ENCODE assay signal across 35 mouse cellular contexts in genomic region chr7:106652344-106652652, GRCm38 (mm10). TPM values are rescaled to one million over a fixed set of nuclear protein-coding genes. Genes with fewer than 3 reads are reported as not detected.
DNase-seq lines count a peak whose midpoint lies in the region; ATAC-seq and TF ChIP-seq lines count a peak whose summit lies in the region.
"Had no signal": no experiment of that assay in that cellular context is flagged by ENCODE, and none has a peak within 500 bp of the region (broad histone marks: within the 10 kb centered on the region; RNA-seq: fewer than 3 reads in every experiment).

No protein-coding gene starts in this region.

- TF ChIP-seq EP300 in liver, postnatal 0 days (IDR thresholded peaks at IDR 0.05; ENCODE audit: low read depth): no peak

- H3K4me3 ChIP-seq in spleen, adult 2 months (ENCODE audit: extremely low read depth, insufficient read depth, insufficient read length): no peak overlapping the region
- no peak overlapping the region for H3K4me3 ChIP-seq in liver, embryonic 12.5 days
- H3K4me3 ChIP-seq in liver, postnatal 0 days (ENCODE audit: low read depth, low read length): no peak overlapping the region
- H3K4me3 ChIP-seq in forebrain, embryonic 15.5 days: no peak overlapping the region
- H3K4me3 ChIP-seq: embryonic facial prominence, embryonic 12.5 days; gastrocnemius, adult 2 months; heart, embryonic 12.5 days; hindbrain, embryonic 13.5 days; limb, embryonic 10.5 days; limb, embryonic 15.5 days; lung, embryonic 15.5 days; midbrain, embryonic 15.5 days; neural tube, embryonic 15.5 days had no signal

- no peaks in the 10 kb centered on the region for H3K9me3 ChIP-seq in liver, embryonic 12.5 days (replicated peaks)
- H3K9me3 ChIP-seq in liver, postnatal 0 days (ENCODE audit: low read length): no peaks in the 10 kb centered on the region
- no peaks in the 10 kb centered on the region for H3K9me3 ChIP-seq in forebrain, embryonic 15.5 days
- H3K9me3 ChIP-seq: embryonic facial prominence, embryonic 12.5 days; heart, embryonic 12.5 days; hindbrain, embryonic 13.5 days; limb, embryonic 10.5 days; limb, embryonic 15.5 days; lung, embryonic 15.5 days; midbrain, embryonic 15.5 days; neural tube, embryonic 15.5 days had no signal

- no peak for DNase-seq in spleen, adult 2 months (ENCODE audit: low read depth in 1 of 2, low spot score in 2 of 2)
- no peak for DNase-seq in spleen, postnatal 4 days (ENCODE audit: low spot score in 2 of 2)
- DNase-seq in liver, postnatal 0 days: no peak
- DNase-seq in ovary, adult 18-20 months (ENCODE audit: low spot score): no peak
- DNase-seq in adrenal gland, postnatal 14 days: no peak
- DNase-seq: adrenal gland, adult 2 months; cerebellum, adult 11 months; cerebellum, adult 9-10 months; cerebellum, postnatal 36 days; gastrocnemius, adult 2 months; heart, postnatal 4 days; kidney, adult 9 months; kidney, postnatal 10 days; layer of hippocampus, postnatal 36 days; spleen, adult 18-20 months; thymus, adult 2 months; thymus, postnatal 36 days had no signal

- no peaks in the 10 kb centered on the region for H3K36me3 ChIP-seq in spleen, adult 2 months (ENCODE audit: control insufficient read depth, insufficient read depth, low read length)
- H3K36me3 ChIP-seq in liver, embryonic 12.5 days: no peaks in the 10 kb centered on the region
- no peaks in the 10 kb centered on the region for H3K36me3 ChIP-seq in liver, postnatal 0 days (replicated peaks; ENCODE audit: insufficient read depth, low read length)
- no peaks in the 10 kb centered on the region for H3K36me3 ChIP-seq in forebrain, embryonic 15.5 days
- H3K36me3 ChIP-seq: embryonic facial prominence, embryonic 12.5 days; heart, embryonic 12.5 days; hindbrain, embryonic 13.5 days; limb, embryonic 10.5 days; limb, embryonic 15.5 days; lung, embryonic 15.5 days; midbrain, embryonic 15.5 days; neural tube, embryonic 15.5 days had no signal

- H3K27ac ChIP-seq in spleen, adult 2 months (ENCODE audit: insufficient read depth, low read length): peak overlapping the region; percentile 87
- peak overlapping the region; percentile 83 for H3K27ac ChIP-seq in liver, embryonic 12.5 days
- H3K27ac ChIP-seq in liver, postnatal 0 days (ENCODE audit: low read depth): peak overlapping the region; percentile 88
- no peak overlapping the region for H3K27ac ChIP-seq in forebrain, embryonic 15.5 days (replicated peaks)
- H3K27ac ChIP-seq: embryonic facial prominence, embryonic 12.5 days; gastrocnemius, adult 2 months; hindbrain, embryonic 13.5 days; limb, embryonic 10.5 days; limb, embryonic 15.5 days; lung, embryonic 15.5 days; midbrain, embryonic 15.5 days; neural tube, embryonic 15.5 days had no signal

- no peak for TF ChIP-seq CTCF in spleen, adult 2 months (IDR thresholded peaks at IDR 0.05; ENCODE audit: extremely low read depth, insufficient read depth, insufficient read length, insufficient replicate concordance)
- TF ChIP-seq CTCF in liver, postnatal 0 days (IDR thresholded peaks at IDR 0.05; ENCODE audit: low read depth): no peak

- peak; percentile 88 for ATAC-seq in liver, embryonic 12.5 days
- peak; percentile 80 for ATAC-seq in liver, postnatal 0 days
- no peak for ATAC-seq in forebrain, embryonic 15.5 days (replicated peaks)
- ATAC-seq: forebrain, embryonic 16.5 days; intestine, embryonic 16.5 days; midbrain, embryonic 15.5 days had no signal

- peaks cover 16% of the 10 kb centered on the region for H3K4me1 ChIP-seq in spleen, adult 2 months (ENCODE audit: control insufficient read depth, insufficient read depth, insufficient read length)
- peaks cover 37% of the 10 kb centered on the region for H3K4me1 ChIP-seq in liver, embryonic 12.5 days
- peaks cover 14% of the 10 kb centered on the region for H3K4me1 ChIP-seq in liver, postnatal 0 days (ENCODE audit: insufficient read depth)
- H3K4me1 ChIP-seq in forebrain, embryonic 15.5 days: no peaks in the 10 kb centered on the region
- H3K4me1 ChIP-seq: embryonic facial prominence, embryonic 12.5 days; heart, embryonic 12.5 days; hindbrain, embryonic 13.5 days; limb, embryonic 10.5 days; limb, embryonic 15.5 days; lung, embryonic 15.5 days; midbrain, embryonic 15.5 days; neural tube, embryonic 15.5 days had no signal

- no peak for TF ChIP-seq POLR2A in spleen, adult 2 months (IDR thresholded peaks at IDR 0.05; ENCODE audit: low read depth, low read length)

- no peaks in the 10 kb centered on the region for H3K27me3 ChIP-seq in spleen, adult 2 months (ENCODE audit: control insufficient read depth, insufficient read depth, low read length)
- H3K27me3 ChIP-seq in liver, embryonic 12.5 days (replicated peaks): no peaks in the 10 kb centered on the region
- no peaks in the 10 kb centered on the region for H3K27me3 ChIP-seq in liver, postnatal 0 days (ENCODE audit: insufficient read depth, low read length)
- H3K27me3 ChIP-seq in forebrain, embryonic 15.5 days: no peaks in the 10 kb centered on the region
- H3K27me3 ChIP-seq: embryonic facial prominence, embryonic 12.5 days; heart, embryonic 12.5 days; hindbrain, embryonic 13.5 days; limb, embryonic 15.5 days; lung, embryonic 15.5 days; midbrain, embryonic 15.5 days; neural tube, embryonic 15.5 days had no signal

- peak overlapping the region; percentile 37 for H3K4me2 ChIP-seq in liver, embryonic 12.5 days
- H3K4me2 ChIP-seq in liver, postnatal 0 days (ENCODE audit: low read depth, low read length): no peak overlapping the region
- no peak overlapping the region for H3K4me2 ChIP-seq in forebrain, embryonic 15.5 days (replicated peaks)
- H3K4me2 ChIP-seq: embryonic facial prominence, embryonic 12.5 days; heart, embryonic 12.5 days; hindbrain, embryonic 13.5 days; limb, embryonic 15.5 days; lung, embryonic 15.5 days; midbrain, embryonic 15.5 days; neural tube, embryonic 15.5 days had no signal

- no peak overlapping the region for H3K9ac ChIP-seq in liver, embryonic 12.5 days
- no peak overlapping the region for H3K9ac ChIP-seq in liver, postnatal 0 days (replicated peaks)
- no peak overlapping the region for H3K9ac ChIP-seq in forebrain, embryonic 15.5 days (replicated peaks)
- H3K9ac ChIP-seq: embryonic facial prominence, embryonic 12.5 days; heart, embryonic 12.5 days; hindbrain, embryonic 13.5 days; limb, embryonic 15.5 days; lung, embryonic 15.5 days; midbrain, embryonic 15.5 days; neural tube, embryonic 15.5 days had no signal

RNA-seq across cellular contexts. Expression of gene Olfr693, which starts 28.1 kb away (rescaled TPM):
- not detected in 2 replicates for polyA plus RNA-seq in spleen, adult 2 months (2012; rRNA removed)
- polyA plus RNA-seq in liver, embryonic 12.5 days (2016; fragmentation: Nextera tagmentation; extraction: Ambion mirVana): not detected in 2 replicates
- polyA plus RNA-seq in liver, postnatal 0 days (2015; fragmentation: Nextera tagmentation; extraction: Ambion mirVana): not detected in 2 replicates
- not detected in 2 replicates for total RNA-seq in adrenal gland, postnatal 14 days (2021)
- polyA plus RNA-seq in forebrain, embryonic 15.5 days (2015; fragmentation: Nextera tagmentation; extraction: Ambion mirVana): not detected in 2 replicates
- total RNA-seq: adrenal gland, adult 2 months; adrenal gland, postnatal 4 days; gastrocnemius, adult 2 months; heart, postnatal 4 days; layer of hippocampus, postnatal 36 days; left cerebral cortex, postnatal 10 days had no signal
- polyA plus RNA-seq: activated CD4-positive, CD25-positive, alpha-beta regulatory T cell, adult 4 months; adrenal gland, adult 2 months; embryonic facial prominence, embryonic 12.5 days; forebrain, embryonic 16.5 days; gonadal fat pad, adult 2 months; heart, embryonic 12.5 days; heart, postnatal 0 days; hindbrain, embryonic 13.5 days; intestine, embryonic 16.5 days; large intestine, adult 2 months; limb, embryonic 10.5 days; limb, embryonic 15.5 days; lung, embryonic 15.5 days; neural tube, embryonic 15.5 days; thymus, adult 2 months had no signal

RNA-seq across cellular contexts. Expression of gene Olfr694, which starts 39.3 kb away (rescaled TPM):
- polyA plus RNA-seq in spleen, adult 2 months (2012; rRNA removed): not detected in 2 replicates
- polyA plus RNA-seq in liver, embryonic 12.5 days (2016; fragmentation: Nextera tagmentation; extraction: Ambion mirVana): not detected in 2 replicates
- not detected in 2 replicates for polyA plus RNA-seq in liver, postnatal 0 days (2015; fragmentation: Nextera tagmentation; extraction: Ambion mirVana)
- not detected in 2 replicates for total RNA-seq in adrenal gland, postnatal 14 days (2021)
- polyA plus RNA-seq in forebrain, embryonic 15.5 days (2015; fragmentation: Nextera tagmentation; extraction: Ambion mirVana): not detected in 2 replicates
- total RNA-seq: adrenal gland, adult 2 months; adrenal gland, postnatal 4 days; gastrocnemius, adult 2 months; heart, postnatal 4 days; layer of hippocampus, postnatal 36 days; left cerebral cortex, postnatal 10 days had no signal
- polyA plus RNA-seq: activated CD4-positive, CD25-positive, alpha-beta regulatory T cell, adult 4 months; adrenal gland, adult 2 months; embryonic facial prominence, embryonic 12.5 days; forebrain, embryonic 16.5 days; gonadal fat pad, adult 2 months; heart, embryonic 12.5 days; heart, postnatal 0 days; hindbrain, embryonic 13.5 days; intestine, embryonic 16.5 days; large intestine, adult 2 months; limb, embryonic 10.5 days; limb, embryonic 15.5 days; lung, embryonic 15.5 days; midbrain, embryonic 15.5 days; neural tube, embryonic 15.5 days; thymus, adult 2 months had no signal
